Mouse (Mus musculus) heart, embryonic 11.5 days (tissue): ENCODE results near the gene 1700001J03Rik. TPM values are rescaled to one million over a fixed set of nuclear protein-coding genes. Genes with fewer than 3 reads are reported as not detected.
"Not testable (repeated sequence)": the region's sequence is repeated elsewhere in the genome, so short reads cannot be mapped to it uniquely, and the experiment has no call there.

ENCODE experiments used
- ATAC-seq: fragments of 200-750 bp; cut with Nextera tagmentation; replicated peaks from 2 replicates; pipeline ENCODE4 v1.8.0; 2017; ENCODE audit warnings: moderate library complexity; ENCODE audit not compliant: insufficient number of reproducible peaks, low FRiP score, low TSS enrichment
- H3K27ac ChIP-seq: fragments of 300-500 bp; sonication (generic); 2 replicates; pipeline ENCODE4 v1.5.1; 2014; ENCODE audit warnings: mild to moderate bottlenecking, low read depth, low read length
- H3K27me3 ChIP-seq: fragments of 300-500 bp; sonication (generic); 2 replicates; pipeline ENCODE4 v1.6.1; 2014; ENCODE audit warnings: mild to moderate bottlenecking, low read length, mixed read lengths; ENCODE audit not compliant: control insufficient read depth, insufficient read depth
- H3K36me3 ChIP-seq: fragments of 300-500 bp; sonication (generic); 2 replicates; pipeline ENCODE4 v1.6.1; 2014; ENCODE audit warnings: mild to moderate bottlenecking, low read length, moderate library complexity, mixed read lengths; ENCODE audit not compliant: control insufficient read depth, insufficient read depth
- H3K4me1 ChIP-seq: fragments of 300-500 bp; sonication (generic); 2 replicates; pipeline ENCODE4 v1.6.1; 2014; ENCODE audit warnings: low read length; ENCODE audit not compliant: control insufficient read depth, insufficient read depth
- H3K4me2 ChIP-seq: fragments of 300-500 bp; sonication (generic); 2 replicates; pipeline ENCODE4 v1.6.1; 2014; ENCODE audit warnings: mild to moderate bottlenecking, moderate library complexity
- H3K4me3 ChIP-seq: fragments of 300-500 bp; sonication (generic); 2 replicates; pipeline ENCODE4 v1.5.1; 2014; ENCODE audit warnings: low read depth, low read length
- H3K9ac ChIP-seq: fragments of 300-500 bp; sonication (generic); 2 replicates; pipeline ENCODE4 v1.6.1; 2014; ENCODE audit warnings: mild to moderate bottlenecking, low read depth, low read length, moderate library complexity
- H3K9me3 ChIP-seq: fragments of 300-500 bp; sonication (generic); replicated peaks from 2 replicates; pipeline ENCODE4 v1.6.1; 2016; ENCODE audit warnings: low read length; ENCODE audit not compliant: control insufficient read depth
- WGBS: fragments of 180-500 bp; shearing (Covaris S2); extraction: QIAGEN DNeasy Blood & Tissue Kit; methylation state at CpG from one replicate; pipeline ENCODE4 v1.1.7; 2014; ENCODE audit not compliant: insufficient replicate concordance; 5-methylcytosine and 5-hydroxymethylcytosine counted together
- polyA plus RNA-seq: library from polyadenylated mRNA; unstranded; fragments of >200 nt; fragmentation: Nextera tagmentation; extraction: Ambion mirVana; gene quantifications from 2 replicates; pipeline ENCODE4 v1.2.1, GENCODE M21; 2014

The 1700001J03Rik gene
- polyA plus RNA-seq, 1 experiment from 2014 or later: not detected

DNA sequence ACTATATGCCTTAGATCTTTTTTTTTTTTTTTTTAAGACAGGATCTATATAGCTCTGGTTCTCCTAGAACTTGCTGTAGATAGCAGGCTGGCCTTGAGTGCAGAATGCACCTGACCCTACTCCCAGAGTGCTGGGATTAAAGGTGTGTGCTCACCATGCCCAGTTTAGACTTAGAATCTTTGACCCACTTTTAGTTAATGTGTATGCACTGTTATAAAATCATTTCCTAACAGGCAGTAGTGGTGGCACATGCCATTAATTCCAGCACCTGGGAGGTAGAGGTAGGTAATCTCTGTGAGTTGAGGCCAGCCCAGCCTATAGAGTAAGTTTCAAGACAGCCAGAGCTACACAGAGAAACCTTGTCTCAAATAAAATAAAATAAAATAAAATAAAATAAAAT, 14.0 kb upstream of the 1700001J03Rik start:
- Histone ChIP-seq H3K4me2 (no peak overlapping the region), H3K9ac (no peak overlapping the region), H3K36me3 (0 out of 2 replicates have a peak, but pooled peaks cover 7% of the 10 kb centered on the region), H3K27ac (no peak overlapping the region), H3K4me3 (no peak overlapping the region), H3K9me3 (no peaks in the 10 kb centered on the region), H3K4me1 (no peaks in the 10 kb centered on the region), H3K27me3 (no peaks in the 10 kb centered on the region)
- ATAC-seq: no peak

- ATAC-seq: no peak
- no peaks in the 10 kb centered on the region for H3K9me3 ChIP-seq
- no peak overlapping the region for H3K27ac ChIP-seq
- no peak overlapping the region for H3K4me3 ChIP-seq
- H3K4me2 ChIP-seq: no peak overlapping the region
- H3K36me3 ChIP-seq: no peaks in the 10 kb centered on the region
- no peak overlapping the region for H3K9ac ChIP-seq
- H3K4me1 ChIP-seq: no peaks in the 10 kb centered on the region
- H3K27me3 ChIP-seq: no peaks in the 10 kb centered on the region
- 74% methylated on average over 8 of the region's 8 CpGs for WGBS
These were observed 8.3 kb upstream of the 1700001J03Rik start for GRCm38 (mm10) chr5:146193360-146193759.

GRCm38 (mm10) chr5:146190501-146191269, 5.6 kb upstream of the 1700001J03Rik start:
- no peak overlapping the region for H3K4me3 ChIP-seq
- H3K9me3 ChIP-seq: no peaks in the 10 kb centered on the region
- no peaks in the 10 kb centered on the region for H3K4me1 ChIP-seq
- ATAC-seq: no peak
- no peak overlapping the region for H3K9ac ChIP-seq
- 63% methylated on average over 3 of the region's 3 CpGs for WGBS
- no peak overlapping the region for H3K4me2 ChIP-seq
- no peaks in the 10 kb centered on the region for H3K36me3 ChIP-seq
- no peaks in the 10 kb centered on the region for H3K27me3 ChIP-seq
- no peak overlapping the region for H3K27ac ChIP-seq

GRCm38 (mm10) chr5:146190093-146190492, 5.0 kb upstream of the 1700001J03Rik start:
- H3K36me3 ChIP-seq: no peaks in the 10 kb centered on the region
- no peak for ATAC-seq
- 63% methylated on average over 4 of the region's 4 CpGs for WGBS

GRCm38 (mm10) chr5:146188712-146189111, 3.6 kb upstream of the 1700001J03Rik start:
- no peak overlapping the region for H3K27ac ChIP-seq
- 78% methylated on average over 7 of the region's 7 CpGs for WGBS
- H3K4me3 ChIP-seq: no peak overlapping the region
- no peak overlapping the region for H3K4me2 ChIP-seq
- H3K27me3 ChIP-seq: no peaks in the 10 kb centered on the region
- no peak for ATAC-seq
- H3K36me3 ChIP-seq: no peaks in the 10 kb centered on the region
- no peak overlapping the region for H3K9ac ChIP-seq
- H3K9me3 ChIP-seq: no peaks in the 10 kb centered on the region; the same call in 1 of the 2 replicates
- no peaks in the 10 kb centered on the region for H3K4me1 ChIP-seq

More at GRCm38 (mm10) chr5:146190093-146190492, 5.0 kb upstream of the 1700001J03Rik start:
- Histone ChIP-seq H3K9me3 (no peaks in the 10 kb centered on the region), H3K27me3 (no peaks in the 10 kb centered on the region), H3K4me3 (no peak overlapping the region), H3K4me2 (no peak overlapping the region), H3K9ac (no peak overlapping the region), H3K4me1 (no peaks in the 10 kb centered on the region), H3K27ac (no peak overlapping the region)

- ATAC-seq: no peak
- Histone ChIP-seq H3K9me3 (no peaks in the 10 kb centered on the region; the same call in 1 of the 2 replicates), H3K4me1 (no peaks in the 10 kb centered on the region), H3K27me3 (no peaks in the 10 kb centered on the region), H3K36me3 (no peaks in the 10 kb centered on the region), H3K4me3 (no peak overlapping the region), H3K4me2 (no peak overlapping the region), H3K9ac (no peak overlapping the region), H3K27ac (no peak overlapping the region)
- WGBS: 82% methylated on average over 1 of the region's 1 CpGs
These were observed 3.0 kb upstream of the 1700001J03Rik start for GRCm38 (mm10) chr5:146188144-146188543.

GRCm38 (mm10) chr5:146187441-146187840, 2.3 kb upstream of the 1700001J03Rik start:
- ATAC-seq, H3K27ac ChIP-seq, H3K36me3 ChIP-seq, H3K9me3 ChIP-seq, H3K9ac ChIP-seq, H3K4me1 ChIP-seq, H3K4me3 ChIP-seq, H3K27me3 ChIP-seq, H3K4me2 ChIP-seq: not testable (repeated sequence)
- 23% methylated on average over 5 of the region's 5 CpGs for WGBS

GRCm38 (mm10) chr5:146172744-146173143, 12.4 kb downstream of the 1700001J03Rik start:
- not testable (repeated sequence) for H3K36me3 ChIP-seq, H3K27ac ChIP-seq, ATAC-seq, H3K4me3 ChIP-seq, H3K9me3 ChIP-seq, H3K4me2 ChIP-seq, H3K4me1 ChIP-seq, H3K27me3 ChIP-seq, H3K9ac ChIP-seq
- 52% methylated on average over 4 of the region's 4 CpGs for WGBS

GRCm38 (mm10) chr5:146170621-146171020, 14.5 kb downstream of the 1700001J03Rik start, which contains the start of gene Gm6309:
Gm6309 (minus strand) TSS chr5:146170721.
- not testable (repeated sequence) for H3K27ac ChIP-seq, H3K9me3 ChIP-seq, H3K36me3 ChIP-seq, ATAC-seq, H3K4me2 ChIP-seq, H3K9ac ChIP-seq, H3K27me3 ChIP-seq, H3K4me3 ChIP-seq, H3K4me1 ChIP-seq
- WGBS: 71% methylated on average over 2 of the region's 2 CpGs
